Mouse (Mus musculus): Measurements from ENCODE around the gene Mb.

DNA sequence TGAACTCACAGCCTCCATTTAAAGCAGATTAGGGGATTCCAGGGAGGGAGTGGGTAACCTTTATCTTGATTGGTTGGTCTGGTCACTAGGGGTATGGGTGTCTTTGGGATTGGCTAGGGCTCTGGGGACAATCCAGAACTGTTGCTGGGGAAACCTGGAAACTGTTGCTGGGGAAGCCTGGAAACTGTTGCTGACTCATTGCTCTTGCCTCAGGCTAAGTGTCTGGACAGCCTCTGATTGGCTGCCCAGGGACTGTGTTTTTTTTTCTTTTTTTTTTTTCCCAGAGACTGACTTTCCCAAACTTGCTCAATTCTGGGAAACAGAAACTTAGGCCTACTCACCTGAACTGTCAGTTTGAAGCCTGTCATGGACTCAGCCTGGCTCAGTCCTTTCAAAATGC, 8.1 kb upstream of the Mb start:
- no peak for TF ChIP-seq GATA1 (IDR thresholded peaks at IDR 0.05; ENCODE audit: borderline replicate concordance, low read length)
- no peak for TF ChIP-seq FLI1 (IDR thresholded peaks at IDR 0.05; ENCODE audit: low read length)

All from megakaryocyte, embryonic 14.5 days (primary cell).